Comparison of ENCODE assay signal across 37 mouse cellular contexts in the genomic region with DNA sequence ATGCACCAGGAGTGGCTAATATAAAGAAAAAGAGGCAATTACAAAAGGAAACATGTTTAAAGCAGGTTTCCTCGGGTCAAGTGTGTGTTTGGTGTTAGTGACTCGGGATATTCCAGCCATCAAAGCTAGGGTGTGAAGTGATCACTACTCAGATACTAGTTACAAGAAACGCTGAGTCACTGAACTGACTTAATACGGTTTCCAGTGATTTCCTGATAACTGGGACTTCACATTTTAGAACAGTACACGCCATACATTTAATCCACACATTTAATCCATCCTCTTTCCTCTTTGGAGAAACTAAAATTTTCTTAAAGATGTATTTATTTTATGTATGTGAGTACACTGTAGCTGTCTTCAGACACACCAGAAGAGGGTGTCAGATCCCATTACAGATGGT. TPM values are rescaled to one million over a fixed set of nuclear protein-coding genes. Genes with fewer than 3 reads are reported as not detected.
A peak's percentile ranks its signal among the peaks of the same experiment; 100 is the strongest.
DNase-seq lines count a peak whose midpoint lies in the region; ATAC-seq and TF ChIP-seq lines count a peak whose summit lies in the region.
"Had no signal": no experiment of that assay in that cellular context is flagged by ENCODE, and none has a peak within 500 bp of the region (broad histone marks: within the 10 kb centered on the region; RNA-seq: fewer than 3 reads in every experiment).

No protein-coding gene starts in this region.

- no peak overlapping the region for H3K4me2 ChIP-seq in liver, embryonic 13.5 days
- no peak overlapping the region for H3K4me2 ChIP-seq in liver, embryonic 12.5 days
- H3K4me2 ChIP-seq in neural tube, embryonic 15.5 days, result no peak overlapping the region
- H3K4me2 ChIP-seq: embryonic facial prominence, embryonic 13.5 days; forebrain, embryonic 13.5 days; heart, embryonic 12.5 days; heart, embryonic 15.5 days; hindbrain, embryonic 13.5 days; intestine, embryonic 15.5 days had no signal

- 28% methylated on average over 5 of the region's 5 CpGs for WGBS in liver, embryonic 13.5 days (ENCODE audit: insufficient replicate concordance)
- WGBS in liver, embryonic 12.5 days (ENCODE audit: insufficient replicate concordance), result 39% methylated on average over 5 of the region's 5 CpGs
- 88% methylated on average over 5 of the region's 5 CpGs for whole genome bisulfite sequencing in neural tube, embryonic 15.5 days

- no peak overlapping the region for H3K27ac ChIP-seq in liver, embryonic 13.5 days
- H3K27ac ChIP-seq in liver, embryonic 12.5 days, result no peak overlapping the region
- no peak overlapping the region for H3K27ac ChIP-seq in ES-E14 (ENCODE audit: insufficient read depth, low read depth, low read length, poor library complexity, severe bottlenecking)
- no peak overlapping the region for H3K27ac ChIP-seq in neural tube, embryonic 15.5 days (replicated peaks)
- H3K27ac ChIP-seq: embryonic facial prominence, embryonic 10.5 days; embryonic facial prominence, embryonic 13.5 days; forebrain, embryonic 10.5 days; forebrain, embryonic 13.5 days; heart, embryonic 15.5 days; hindbrain, embryonic 10.5 days; hindbrain, embryonic 13.5 days; intestine, embryonic 15.5 days had no signal

- H3K9me3 ChIP-seq in liver, embryonic 13.5 days (replicated peaks), result no peaks in the 10 kb centered on the region
- H3K9me3 ChIP-seq in liver, embryonic 12.5 days (replicated peaks), result no peaks in the 10 kb centered on the region
- H3K9me3 ChIP-seq in ES-E14 (ENCODE audit: control insufficient read depth, insufficient read depth, low read depth, low read length), result no peaks in the 10 kb centered on the region
- H3K9me3 ChIP-seq in neural tube, embryonic 15.5 days (replicated peaks), result no peaks in the 10 kb centered on the region
- H3K9me3 ChIP-seq: embryonic facial prominence, embryonic 10.5 days; embryonic facial prominence, embryonic 13.5 days; forebrain, embryonic 10.5 days; forebrain, embryonic 13.5 days; G1E; heart, embryonic 12.5 days; heart, embryonic 15.5 days; hindbrain, embryonic 10.5 days; hindbrain, embryonic 13.5 days; intestine, embryonic 15.5 days had no signal

- in situ Hi-C loops in ES-E14 (cut with MboI; ENCODE audit: low sequenced_read_pairs in 2 of 2, unreplicated experiment in 2 of 2), result loop anchor here in 1 of 2 experiments (25.0 kb wide), 1 partner anchor 199 kb away; no protein-coding TSS in a partner anchor

- H3K27me3 ChIP-seq in liver, embryonic 13.5 days, result peaks cover 6% of the 10 kb centered on the region; the same call in 1 of the 2 replicates
- no peaks in the 10 kb centered on the region for H3K27me3 ChIP-seq in liver, embryonic 12.5 days (replicated peaks)
- H3K27me3 ChIP-seq in neural tube, embryonic 15.5 days (replicated peaks), result no peaks in the 10 kb centered on the region
- H3K27me3 ChIP-seq: embryonic facial prominence, embryonic 13.5 days; forebrain, embryonic 13.5 days; heart, embryonic 15.5 days; hindbrain, embryonic 13.5 days; intestine, embryonic 15.5 days had no signal

- peaks cover 35% of the 10 kb centered on the region for H3K36me3 ChIP-seq in liver, embryonic 13.5 days
- peaks cover 36% of the 10 kb centered on the region for H3K36me3 ChIP-seq in liver, embryonic 12.5 days
- H3K36me3 ChIP-seq in ES-E14 (ENCODE audit: control insufficient read depth, insufficient read depth, low read length, poor library complexity, severe bottlenecking), result peaks cover 18% of the 10 kb centered on the region
- H3K36me3 ChIP-seq in neural tube, embryonic 15.5 days, result no peaks in the 10 kb centered on the region
- H3K36me3 ChIP-seq: hindbrain, embryonic 13.5 days; intestine, embryonic 15.5 days had no signal

- no peak for DNase-seq in liver, embryonic 13.5 days
- peak; percentile 67 for DNase-seq in 416B (ENCODE audit: low read depth)
- DNase-seq in ES-E14 (ENCODE audit: low read depth, low spot score), result no peak
- DNase-seq: adrenal gland, adult 8-10 months; adrenal gland, postnatal 25 days; cerebellum, adult 11-12 months; cerebellum, adult 8-10 months; cerebellum, postnatal 10 days; cerebellum, postnatal 36 days; embryo, embryonic 11 days; gastrocnemius, postnatal 14 days; heart, adult 18-20 months; heart, postnatal 10 days; heart, postnatal 36 days had no signal

- no peak for ATAC-seq in liver, embryonic 13.5 days (ENCODE audit: low read depth)
- no peak for ATAC-seq in liver, embryonic 12.5 days
- ATAC-seq in neural tube, embryonic 15.5 days (ENCODE audit: low FRiP score), result no peak
- ATAC-seq in erythroid progenitor cell, adult 5-6 weeks (replicated peaks; ENCODE audit: low FRiP score, poor library complexity, severe bottlenecking), result no peak
- ATAC-seq: activated CD4-positive, CD25-positive, alpha-beta regulatory T cell, adult 4 months; CD4-positive, CD25-positive, alpha-beta regulatory T cell, adult 4 months; forebrain, embryonic 13.5 days; forebrain, embryonic 16.5 days; hindbrain, embryonic 16.5 days; intestine, embryonic 15.5 days had no signal

- no peak overlapping the region for H3K4me3 ChIP-seq in liver, embryonic 13.5 days (replicated peaks)
- H3K4me3 ChIP-seq in liver, embryonic 12.5 days, result no peak overlapping the region
- H3K4me3 ChIP-seq in ES-E14 (ENCODE audit: insufficient read depth in 1 of 2, low read depth in 1 of 2, low read length in 2 of 2, poor library complexity in 1 of 2, severe bottlenecking in 1 of 2), result no peak overlapping the region
- H3K4me3 ChIP-seq in neural tube, embryonic 15.5 days (replicated peaks), result no peak overlapping the region
- H3K4me3 ChIP-seq: embryonic facial prominence, embryonic 10.5 days; embryonic facial prominence, embryonic 13.5 days; erythroblast, embryonic 14.5 days; forebrain, embryonic 10.5 days; forebrain, embryonic 13.5 days; heart, embryonic 12.5 days; heart, embryonic 15.5 days; hindbrain, embryonic 10.5 days; hindbrain, embryonic 13.5 days; intestine, embryonic 15.5 days had no signal

- H3K4me1 ChIP-seq in liver, embryonic 13.5 days (replicated peaks), result peaks cover 44% of the 10 kb centered on the region
- peaks cover 38% of the 10 kb centered on the region for H3K4me1 ChIP-seq in liver, embryonic 12.5 days
- peaks cover 0 to 8% of the 10 kb centered on the region in 2 experiments; a peak in 2 of 4 replicates for H3K4me1 ChIP-seq in ES-E14 (ENCODE audit: control insufficient read depth in 2 of 2, insufficient read depth in 2 of 2, low read length in 2 of 2, poor library complexity in 1 of 2)
- no peaks in the 10 kb centered on the region for H3K4me1 ChIP-seq in neural tube, embryonic 15.5 days
- H3K4me1 ChIP-seq: embryonic facial prominence, embryonic 13.5 days; forebrain, embryonic 13.5 days; hindbrain, embryonic 10.5 days; hindbrain, embryonic 13.5 days; intestine, embryonic 15.5 days had no signal

- H3K9ac ChIP-seq in liver, embryonic 13.5 days, result 0 out of 2 replicates have a peak overlapping the region, but pooled peaks have one; percentile 1
- no peak overlapping the region for H3K9ac ChIP-seq in liver, embryonic 12.5 days
- no peak overlapping the region for H3K9ac ChIP-seq in ES-E14 (ENCODE audit: insufficient read depth, low read depth, low read length, poor library complexity, severe bottlenecking)
- no peak overlapping the region for H3K9ac ChIP-seq in neural tube, embryonic 15.5 days (replicated peaks)
- H3K9ac ChIP-seq: embryonic facial prominence, embryonic 13.5 days; forebrain, embryonic 13.5 days; heart, embryonic 12.5 days; heart, embryonic 15.5 days; hindbrain, embryonic 13.5 days; intestine, embryonic 15.5 days had no signal

TF ChIP-seq in ES-E14, 5 proteins besides CTCF, POLR2A, EP300 and RAD21:
- TF ChIP-seq ZC3H11A (IDR thresholded peaks at IDR 0.05; ENCODE audit: borderline replicate concordance, low read depth, low read length), result no peak
- TF ChIP-seq MAFK (IDR thresholded peaks at IDR 0.05; ENCODE audit: insufficient read depth, low read depth, low read length), result peak; percentile 68

RNA-seq across cellular contexts. Expression of a gene that starts 9.7 kb away (rescaled TPM):
- polyA plus RNA-seq in liver, embryonic 13.5 days (2015; fragmentation: Nextera tagmentation; extraction: Ambion mirVana), result 2.6 and 3.1 TPM in 2 replicates
- polyA plus RNA-seq in liver, embryonic 12.5 days (2016; fragmentation: Nextera tagmentation; extraction: Ambion mirVana), result 2.6 and 3.7 TPM in 2 replicates
- 1.2 and 2.8 TPM in 2 replicates for total RNA-seq in ES-E14 (2012; rRNA removed)
- polyA plus RNA-seq in neural tube, embryonic 15.5 days (2015; fragmentation: Nextera tagmentation; extraction: Ambion mirVana), result 3.5 and 3.6 TPM in 2 replicates
- 1.4 TPM in 1 of 2 replicates, not detected in the other for total RNA-seq in erythroid progenitor cell, adult 5-6 weeks (2015; ENCODE audit: low replicate concordance)
- not detected in 2 replicates for total RNA-seq in erythroid progenitor cell, adult 5-6 weeks (2017; ENCODE audit: low replicate concordance)
- total RNA-seq: gastrocnemius, adult 18-20 months had no signal
- polyA plus RNA-seq: activated CD4-positive, CD25-positive, alpha-beta regulatory T cell, adult 4 months; CD4-positive, CD25-positive, alpha-beta regulatory T cell, adult 4 months had no signal

RNA-seq across cellular contexts. Expression of a gene that starts 25.1 kb away (rescaled TPM):
- 16.7 and 18.1 TPM in 2 replicates for polyA plus RNA-seq in liver, embryonic 13.5 days (2015; fragmentation: Nextera tagmentation; extraction: Ambion mirVana)
- 22.0 and 24.2 TPM in 2 replicates for polyA plus RNA-seq in liver, embryonic 12.5 days (2016; fragmentation: Nextera tagmentation; extraction: Ambion mirVana)
- 24.3 and 26.1 TPM in 2 replicates for total RNA-seq in ES-E14 (2012; rRNA removed)
- polyA plus RNA-seq in neural tube, embryonic 15.5 days (2015; fragmentation: Nextera tagmentation; extraction: Ambion mirVana), result 4.6 and 7.6 TPM in 2 replicates
- total RNA-seq in erythroid progenitor cell, adult 5-6 weeks (2015; ENCODE audit: low replicate concordance), result 13.3 and 33.1 TPM in 2 replicates
- total RNA-seq in erythroid progenitor cell, adult 5-6 weeks (2017; ENCODE audit: low replicate concordance), result 24.9 and 26.4 TPM in 2 replicates

RNA-seq across cellular contexts. Expression of a gene that starts 25.2 kb away (rescaled TPM):
- 8.6 and 10.3 TPM in 2 replicates for polyA plus RNA-seq in liver, embryonic 13.5 days (2015; fragmentation: Nextera tagmentation; extraction: Ambion mirVana)
- 8.9 and 9.8 TPM in 2 replicates for polyA plus RNA-seq in liver, embryonic 12.5 days (2016; fragmentation: Nextera tagmentation; extraction: Ambion mirVana)
- 11.8 TPM in 2 replicates for total RNA-seq in ES-E14 (2012; rRNA removed)
- polyA plus RNA-seq in neural tube, embryonic 15.5 days (2015; fragmentation: Nextera tagmentation; extraction: Ambion mirVana), result 14.4 and 16.0 TPM in 2 replicates
- total RNA-seq in erythroid progenitor cell, adult 5-6 weeks (2015; ENCODE audit: low replicate concordance), result 6.3 and 24.1 TPM in 2 replicates
- 3.9 and 22.1 TPM in 2 replicates for total RNA-seq in erythroid progenitor cell, adult 5-6 weeks (2017; ENCODE audit: low replicate concordance)

RNA-seq across cellular contexts. Expression of a gene that starts 51.5 kb away (rescaled TPM):
- polyA plus RNA-seq in liver, embryonic 13.5 days (2015; fragmentation: Nextera tagmentation; extraction: Ambion mirVana), result not detected in 2 replicates
- not detected in 2 replicates for polyA plus RNA-seq in liver, embryonic 12.5 days (2016; fragmentation: Nextera tagmentation; extraction: Ambion mirVana)
- 4.1 and 4.6 TPM in 2 replicates for total RNA-seq in ES-E14 (2012; rRNA removed)
- polyA plus RNA-seq in neural tube, embryonic 15.5 days (2015; fragmentation: Nextera tagmentation; extraction: Ambion mirVana), result not detected in 2 replicates
- total RNA-seq in erythroid progenitor cell, adult 5-6 weeks (2015; ENCODE audit: low replicate concordance), result not detected in 2 replicates
- not detected in 2 replicates for total RNA-seq in erythroid progenitor cell, adult 5-6 weeks (2017; ENCODE audit: low replicate concordance)
- total RNA-seq: adrenal gland, adult 8-10 months; adrenal gland, postnatal 25 days; G1E; gastrocnemius, adult 18-20 months; gastrocnemius, postnatal 14 days; heart, adult 18-20 months; heart, postnatal 10 days; heart, postnatal 36 days had no signal
- polyA plus RNA-seq: activated CD4-positive, CD25-positive, alpha-beta regulatory T cell, adult 4 months; brain, embryonic 14.5 days; C2C12; CD4-positive, CD25-positive, alpha-beta regulatory T cell, adult 4 months; cortical plate, adult 2 months; embryonic facial prominence, embryonic 10.5 days; embryonic facial prominence, embryonic 13.5 days; erythroblast, embryonic 14.5 days; forebrain, embryonic 10.5 days; forebrain, embryonic 13.5 days; forebrain, embryonic 16.5 days; G1E; gonadal fat pad, adult 2 months; heart, embryonic 12.5 days; heart, embryonic 15.5 days; hindbrain, embryonic 10.5 days; hindbrain, embryonic 13.5 days; hindbrain, embryonic 16.5 days; intestine, embryonic 15.5 days had no signal
